Mouse (Mus musculus) heart, postnatal 0 days (tissue): Measurements from ENCODE around the gene Pnliprp2. TPM values are rescaled to one million over a fixed set of nuclear protein-coding genes. Genes with fewer than 3 reads are reported as not detected.

Experiments
- ATAC-seq: fragments of 200-750 bp; cut with Nextera tagmentation; 2 replicates; pipeline ENCODE4 v1.8.0; 2017; ENCODE audit warnings: low read depth, moderate number of reproducible peaks, moderate library complexity; ENCODE audit not compliant: insufficient read depth
- DNase-seq: peaks from one replicate; pipeline ENCODE4 v3.0.0-alpha.2; 2016; ENCODE audit warnings: low spot score
- H3K27ac ChIP-seq: fragments of 300-500 bp; sonication (generic); 2 replicates; pipeline ENCODE4 v1.5.1; 2014; ENCODE audit warnings: low read depth, mild to moderate bottlenecking
- H3K27me3 ChIP-seq: fragments of 300-500 bp; sonication (generic); 2 replicates; pipeline ENCODE4 v1.6.1; 2014; ENCODE audit warnings: low read length, mixed read lengths; ENCODE audit not compliant: control insufficient read depth, insufficient read depth
- H3K36me3 ChIP-seq: fragments of 300-500 bp; sonication (generic); replicated peaks from 2 replicates; pipeline ENCODE4 v1.6.1; 2014; ENCODE audit warnings: low read length, mixed read lengths; ENCODE audit not compliant: control insufficient read depth, insufficient read depth
- H3K4me1 ChIP-seq: fragments of 300-500 bp; sonication (generic); 2 replicates; pipeline ENCODE4 v1.6.1; 2014; ENCODE audit warnings: antibody characterized with exemption; ENCODE audit not compliant: control insufficient read depth, insufficient read depth
- H3K4me2 ChIP-seq: fragments of 300-500 bp; sonication (generic); 2 replicates; pipeline ENCODE4 v1.6.1; 2014; ENCODE audit warnings: low read depth, mild to moderate bottlenecking, low read length, moderate library complexity
- H3K4me3 ChIP-seq: fragments of 300-500 bp; sonication (generic); 2 replicates; pipeline ENCODE4 v1.5.1; 2014; ENCODE audit warnings: low read depth, low read length
- H3K9ac ChIP-seq: fragments of 300-500 bp; sonication (generic); replicated peaks from 2 replicates; pipeline ENCODE4 v1.6.1; 2014; ENCODE audit warnings: low read depth, low read length, mixed read lengths
- H3K9me3 ChIP-seq: fragments of 300-500 bp; sonication (generic); replicated peaks from 2 replicates; pipeline ENCODE4 v1.6.1; 2016; ENCODE audit warnings: low read length; ENCODE audit not compliant: control insufficient read depth
- CTCF ChIP-seq: IDR thresholded peaks from 2 replicates; pipeline ENCODE4 v1.5.1; 2016; ENCODE audit warnings: antibody characterized with exemption, control low read depth, low read depth
- EP300 ChIP-seq: IDR thresholded peaks from 2 replicates; pipeline ENCODE4 v1.6.1; 2016; ENCODE audit warnings: antibody characterized with exemption, low read depth
- WGBS: fragments of 180-500 bp; shearing (Covaris S2); extraction: QIAGEN DNeasy Blood & Tissue Kit; methylation state at CpG from one replicate; pipeline ENCODE4 v1.1.7; 2014; 5-methylcytosine and 5-hydroxymethylcytosine counted together
- polyA plus RNA-seq: library from polyadenylated mRNA; unstranded; fragments of >200 nt; fragmentation: Nextera tagmentation; extraction: Ambion mirVana; gene quantifications from 2 replicates; pipeline ENCODE4 v1.2.1, GENCODE M21; 2015
- total RNA-seq: library from RNA; depleted of rRNA; stranded (reverse); fragments of >200 nt; gene quantifications from 2 replicates; pipeline ENCODE4 v1.2.3, GENCODE M21; 2014; ENCODE audit warnings: low replicate concordance

Gene Pnliprp2
- total and polyA plus RNA-seq, 2 experiments from 2014 or later, result 2.3 TPM; not detected in 1

- no peak overlapping the region for H3K27ac ChIP-seq
- DNase-seq (no peak), ATAC-seq (no peak)
- H3K4me1 ChIP-seq, result no peaks in the 10 kb centered on the region
- H3K4me3 ChIP-seq, result no peak overlapping the region
- no peaks in the 10 kb centered on the region for H3K27me3 ChIP-seq
- no peak overlapping the region for H3K9ac ChIP-seq
- TF ChIP-seq EP300 (no peak), CTCF (no peak)
- H3K4me2 ChIP-seq, result no peak overlapping the region
- H3K9me3 ChIP-seq, result no peaks in the 10 kb centered on the region
- no peaks in the 10 kb centered on the region for H3K36me3 ChIP-seq
- 73% methylated on average over 9 of the region's 9 CpGs for WGBS
Measured at GRCm38 (mm10) chr19:58747498-58748000, 12.0 kb upstream of the Pnliprp2 start.

DNA sequence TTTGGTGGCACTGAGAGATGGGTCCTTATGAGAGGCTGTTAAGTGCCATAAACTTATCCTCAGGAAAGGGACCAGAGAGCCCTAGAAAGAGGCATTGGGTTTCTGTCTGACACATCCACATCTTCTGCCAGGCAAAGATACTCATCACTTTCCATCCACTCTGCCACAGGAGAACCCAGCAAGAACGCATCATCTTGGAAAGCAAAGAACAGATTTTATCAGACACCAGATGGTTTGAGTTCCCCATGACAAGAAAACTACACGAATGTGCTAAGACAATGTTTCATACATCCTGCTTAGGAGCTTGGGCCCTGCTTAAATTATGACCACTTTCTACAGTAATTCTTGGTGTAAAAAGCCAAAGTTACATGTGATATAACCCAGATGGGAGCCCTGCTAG is 8.7 kb upstream of the Pnliprp2 start:
- 67% methylated on average over 2 of the region's 2 CpGs for WGBS
- no peak overlapping the region for H3K9ac ChIP-seq
- TF ChIP-seq EP300, result no peak
- no peak for ATAC-seq
- H3K36me3 ChIP-seq, result no peaks in the 10 kb centered on the region
- H3K27ac ChIP-seq, result no peak overlapping the region
- H3K9me3 ChIP-seq, result no peaks in the 10 kb centered on the region
- no peak overlapping the region for H3K4me3 ChIP-seq
- no peak overlapping the region for H3K4me2 ChIP-seq
- no peaks in the 10 kb centered on the region for H3K4me1 ChIP-seq
- no peaks in the 10 kb centered on the region for H3K27me3 ChIP-seq
- DNase-seq, result no peak

DNA sequence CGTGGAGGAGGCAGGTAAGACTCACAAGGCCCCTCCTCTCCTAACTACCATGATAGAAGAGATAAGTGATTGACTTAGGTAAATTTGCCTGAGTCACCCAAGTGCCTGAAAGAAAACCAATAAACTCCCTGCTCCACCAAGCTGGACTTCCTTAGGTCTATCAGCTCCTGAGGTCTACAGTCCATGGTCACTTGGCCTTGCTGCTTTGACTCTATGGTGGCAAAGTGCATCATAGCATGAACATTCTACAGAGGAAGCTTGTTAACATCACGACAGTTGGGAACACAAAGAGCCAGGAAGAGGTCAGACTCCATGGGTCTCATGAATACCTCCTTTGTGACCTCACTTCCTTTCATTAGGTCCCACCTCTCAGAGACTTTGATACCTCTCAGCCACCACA is 8.0 kb upstream of the Pnliprp2 start:
- Histone ChIP-seq H3K27ac (no peak overlapping the region), H3K4me3 (no peak overlapping the region), H3K9me3 (no peaks in the 10 kb centered on the region), H3K9ac (no peak overlapping the region), H3K27me3 (no peaks in the 10 kb centered on the region), H3K36me3 (no peaks in the 10 kb centered on the region), H3K4me1 (no peaks in the 10 kb centered on the region), H3K4me2 (no peak overlapping the region)
- ATAC-seq (no peak), DNase-seq (no peak)
- WGBS, result 40% methylated on average over 2 of the region's 2 CpGs
- TF ChIP-seq EP300 (no peak), CTCF (no peak)

DNA sequence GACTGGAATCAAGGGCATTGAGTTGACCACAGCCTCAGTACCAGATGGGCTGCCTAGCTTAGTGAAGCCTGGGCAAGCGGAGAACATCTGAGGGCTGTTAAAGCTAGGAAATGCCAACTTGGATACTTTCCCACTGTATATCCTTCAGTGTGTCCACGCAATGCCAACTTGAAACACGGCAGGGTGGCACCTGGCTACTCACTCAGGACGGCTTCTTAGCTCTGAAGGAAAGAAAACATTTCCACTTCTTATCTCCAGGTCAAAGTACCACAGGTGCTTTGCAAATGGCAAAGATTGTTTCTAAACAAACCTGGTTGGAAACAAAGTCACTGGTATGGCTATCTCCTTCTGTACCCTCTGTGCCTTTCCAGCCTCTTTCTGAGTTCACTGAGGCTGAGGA is 648 bp upstream of the Pnliprp2 start:
- Histone ChIP-seq H3K9ac (no peak overlapping the region), H3K4me2 (no peak overlapping the region), H3K36me3 (no peaks in the 10 kb centered on the region), H3K27me3 (no peaks in the 10 kb centered on the region), H3K4me1 (no peaks in the 10 kb centered on the region), H3K9me3 (no peaks in the 10 kb centered on the region), H3K4me3 (no peak overlapping the region), H3K27ac (no peak overlapping the region)
- WGBS, result 87% methylated on average over 4 of the region's 4 CpGs
- DNase-seq, result no peak
- no peak for ATAC-seq
- TF ChIP-seq EP300, result no peak
- TF ChIP-seq CTCF, result no peak

DNA sequence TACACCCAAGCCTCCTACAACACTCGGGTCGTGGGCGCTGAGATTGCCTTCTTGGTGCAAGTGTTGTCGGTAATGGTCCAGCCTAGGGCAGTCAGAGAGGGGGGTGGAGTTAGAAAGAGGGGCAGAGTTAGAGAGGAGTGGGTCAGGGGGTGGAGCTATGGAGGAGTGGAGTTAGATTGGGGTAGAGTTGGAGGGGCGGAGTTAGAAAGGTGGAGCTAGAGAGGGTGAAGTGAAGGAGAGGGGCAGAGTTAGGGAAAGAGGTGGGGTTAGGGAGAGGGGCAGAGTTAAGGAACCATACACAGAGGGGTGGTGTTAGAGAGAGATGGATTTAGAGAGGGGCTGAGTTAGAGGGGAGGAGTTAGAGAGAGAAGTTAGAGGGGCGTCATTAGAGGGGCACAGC is 2.8 kb downstream of the Pnliprp2 start:
- H3K36me3 ChIP-seq, result no peaks in the 10 kb centered on the region
- TF ChIP-seq CTCF (no peak), EP300 (no peak)
- 20% methylated on average over 6 of the region's 6 CpGs for WGBS
- H3K4me2 ChIP-seq, result no peak overlapping the region
- peak; percentile 16; the same call in 1 of the 2 replicates for ATAC-seq
- DNase-seq, result no peak
- no peaks in the 10 kb centered on the region for H3K9me3 ChIP-seq
- H3K27ac ChIP-seq, result no peak overlapping the region
- no peaks in the 10 kb centered on the region for H3K4me1 ChIP-seq
- no peak overlapping the region for H3K9ac ChIP-seq
- H3K27me3 ChIP-seq, result no peaks in the 10 kb centered on the region
- H3K4me3 ChIP-seq, result no peak overlapping the region

- H3K4me1 ChIP-seq, result no peaks in the 10 kb centered on the region
- no peak overlapping the region for H3K9ac ChIP-seq
- H3K4me2 ChIP-seq, result no peak overlapping the region
- TF ChIP-seq EP300 (no peak), CTCF (peak; percentile 97)
- no peaks in the 10 kb centered on the region for H3K36me3 ChIP-seq
- H3K4me3 ChIP-seq, result no peak overlapping the region
- H3K27ac ChIP-seq, result no peak overlapping the region
- no peaks in the 10 kb centered on the region for H3K27me3 ChIP-seq
- ATAC-seq, result peak; percentile 86
- WGBS, result 9% methylated on average over 12 of the region's 12 CpGs
- no peaks in the 10 kb centered on the region for H3K9me3 ChIP-seq
- DNase-seq, result peak; percentile 80
Measured at GRCm38 (mm10) chr19:58762848-58763541, 3.5 kb downstream of the Pnliprp2 start.
